Mouse (Mus musculus) hindbrain, embryonic 16.5 days (tissue): Measurements from ENCODE around the gene Gtf2e1. TPM values are rescaled to one million over a fixed set of nuclear protein-coding genes. Genes with fewer than 3 reads are reported as not detected.

Source experiments
- ATAC-seq: fragments of 200-750 bp; cut with Nextera tagmentation; 2 replicates; pipeline ENCODE4 v1.8.0; 2017; ENCODE audit warnings: moderate TSS enrichment, moderate library complexity
- H3K27ac ChIP-seq: fragments of 300-500 bp; sonication (generic); 2 replicates; pipeline ENCODE4 v1.5.1; 2014; ENCODE audit warnings: low read depth, mild to moderate bottlenecking, control low read depth, low read length, moderate library complexity
- H3K27me3 ChIP-seq: fragments of 300-500 bp; sonication (generic); replicated peaks from 2 replicates; pipeline ENCODE4 v1.6.1; 2014; ENCODE audit warnings: low read length; ENCODE audit not compliant: control insufficient read depth, insufficient read depth
- H3K36me3 ChIP-seq: fragments of 300-500 bp; sonication (generic); 2 replicates; pipeline ENCODE4 v1.6.1; 2014; ENCODE audit warnings: mild to moderate bottlenecking, low read length, moderate library complexity, mixed read lengths; ENCODE audit not compliant: control insufficient read depth, insufficient read depth
- H3K4me1 ChIP-seq: fragments of 300-500 bp; sonication (generic); 2 replicates; pipeline ENCODE4 v1.6.1; 2014; ENCODE audit warnings: low read depth, low read length; ENCODE audit not compliant: control insufficient read depth, insufficient read depth
- H3K4me2 ChIP-seq: fragments of 300-500 bp; sonication (generic); 2 replicates; pipeline ENCODE4 v1.6.1; 2014; ENCODE audit warnings: mild to moderate bottlenecking, low read length, control low read depth, moderate library complexity
- H3K4me3 ChIP-seq: fragments of 300-500 bp; sonication (generic); 2 replicates; pipeline ENCODE4 v1.5.1; 2014; ENCODE audit warnings: mild to moderate bottlenecking, low read length, control low read depth, moderate library complexity
- H3K9ac ChIP-seq: fragments of 300-500 bp; sonication (generic); 2 replicates; pipeline ENCODE4 v1.6.1; 2014; ENCODE audit warnings: low read depth, mild to moderate bottlenecking, control low read depth, low read length, moderate library complexity
- H3K9me3 ChIP-seq: fragments of 300-500 bp; sonication (generic); 2 replicates; pipeline ENCODE4 v1.6.1; 2014; ENCODE audit warnings: mild to moderate bottlenecking, low read length, moderate library complexity; ENCODE audit not compliant: control insufficient read depth
- WGBS: fragments of 180-500 bp; shearing (Covaris S2); extraction: QIAGEN DNeasy Blood & Tissue Kit; methylation state at CpG from one replicate; pipeline ENCODE4 v1.1.7; 2014; 5-methylcytosine and 5-hydroxymethylcytosine counted together
- polyA plus RNA-seq: library from polyadenylated mRNA; unstranded; fragments of >200 nt; fragmentation: Nextera tagmentation; extraction: Ambion mirVana; gene quantifications from 2 replicates; pipeline ENCODE4 v1.2.1, GENCODE M21; 2015

The Gtf2e1 gene
- polyA plus RNA-seq, 1 experiment from 2014 or later: 28.4 TPM

- no peak overlapping the region for H3K4me3 ChIP-seq
- no peak for ATAC-seq
- H3K9ac ChIP-seq: no peak overlapping the region
- WGBS: 81% methylated on average over 1 of the region's 1 CpGs
- H3K4me2 ChIP-seq: no peak overlapping the region
- no peaks in the 10 kb centered on the region for H3K9me3 ChIP-seq
- no peaks in the 10 kb centered on the region for H3K27me3 ChIP-seq
- peaks cover 9% of the 10 kb centered on the region for H3K4me1 ChIP-seq
- H3K27ac ChIP-seq: no peak overlapping the region
- H3K36me3 ChIP-seq: no peaks in the 10 kb centered on the region
Measured at GRCm38 (mm10) chr16:37579591-37579990, 40.0 kb upstream of the Gtf2e1 start.

GRCm38 (mm10) chr16:37575325-37575724 is 35.7 kb upstream of the Gtf2e1 start:
- Histone ChIP-seq H3K27me3 (no peaks in the 10 kb centered on the region), H3K9me3 (no peaks in the 10 kb centered on the region), H3K9ac (no peak overlapping the region), H3K4me1 (no peaks in the 10 kb centered on the region), H3K4me3 (no peak overlapping the region), H3K4me2 (no peak overlapping the region), H3K27ac (no peak overlapping the region), H3K36me3 (no peaks in the 10 kb centered on the region; the same call in 1 of the 2 replicates)
- WGBS: 77% methylated on average over 3 of the region's 3 CpGs
- ATAC-seq: no peak

- Histone ChIP-seq H3K27ac (no peak overlapping the region), H3K27me3 (no peaks in the 10 kb centered on the region), H3K4me2 (no peak overlapping the region), H3K9ac (no peak overlapping the region), H3K36me3 (no peaks in the 10 kb centered on the region; the same call in 1 of the 2 replicates), H3K4me1 (no peaks in the 10 kb centered on the region), H3K9me3 (no peaks in the 10 kb centered on the region), H3K4me3 (no peak overlapping the region)
- no peak for ATAC-seq
- 95% methylated on average over 5 of the region's 5 CpGs for WGBS
Measured at GRCm38 (mm10) chr16:37573061-37573460, 33.5 kb upstream of the Gtf2e1 start.

- Histone ChIP-seq H3K27ac (0 out of 2 replicates have a peak overlapping the region, but pooled peaks have one; percentile 12), H3K4me1 (no peaks in the 10 kb centered on the region), H3K36me3 (no peaks in the 10 kb centered on the region; the same call in 1 of the 2 replicates), H3K4me3 (no peak overlapping the region), H3K9me3 (no peaks in the 10 kb centered on the region), H3K4me2 (no peak overlapping the region), H3K9ac (no peak overlapping the region), H3K27me3 (no peaks in the 10 kb centered on the region)
- no peak for ATAC-seq
- 84% methylated on average over 12 of the region's 12 CpGs for WGBS
Measured at GRCm38 (mm10) chr16:37572117-37572754, 32.6 kb upstream of the Gtf2e1 start.

GRCm38 (mm10) chr16:37571554-37571953 is 32.0 kb upstream of the Gtf2e1 start:
- Histone ChIP-seq H3K27ac (no peak overlapping the region), H3K4me3 (no peak overlapping the region), H3K4me2 (no peak overlapping the region), H3K9ac (no peak overlapping the region), H3K36me3 (no peaks in the 10 kb centered on the region; the same call in 1 of the 2 replicates), H3K27me3 (no peaks in the 10 kb centered on the region), H3K9me3 (no peaks in the 10 kb centered on the region), H3K4me1 (no peaks in the 10 kb centered on the region)
- 76% methylated on average over 3 of the region's 3 CpGs for WGBS
- no peak for ATAC-seq

GRCm38 (mm10) chr16:37567113-37568050 is 27.8 kb upstream of the Gtf2e1 start:
- Histone ChIP-seq H3K9me3 (no peaks in the 10 kb centered on the region), H3K36me3 (no peaks in the 10 kb centered on the region), H3K9ac (no peak overlapping the region), H3K4me3 (no peak overlapping the region), H3K4me1 (no peaks in the 10 kb centered on the region), H3K27ac (no peak overlapping the region), H3K4me2 (no peak overlapping the region), H3K27me3 (no peaks in the 10 kb centered on the region)
- WGBS: 82% methylated on average over 12 of the region's 12 CpGs
- ATAC-seq: no peak

GRCm38 (mm10) chr16:37566107-37566506 is 26.5 kb upstream of the Gtf2e1 start:
- no peaks in the 10 kb centered on the region for H3K9me3 ChIP-seq
- no peak overlapping the region for H3K9ac ChIP-seq
- no peaks in the 10 kb centered on the region for H3K4me1 ChIP-seq
- WGBS: 57% methylated on average over 6 of the region's 6 CpGs
- no peak overlapping the region for H3K4me3 ChIP-seq
- no peak overlapping the region for H3K4me2 ChIP-seq
- no peaks in the 10 kb centered on the region for H3K36me3 ChIP-seq
- H3K27ac ChIP-seq: no peak overlapping the region
- no peaks in the 10 kb centered on the region for H3K27me3 ChIP-seq
- ATAC-seq: no peak

- Histone ChIP-seq H3K9me3 (no peaks in the 10 kb centered on the region), H3K27ac (no peak overlapping the region), H3K36me3 (0 out of 2 replicates have a peak, but pooled peaks cover 2% of the 10 kb centered on the region), H3K4me3 (no peak overlapping the region), H3K9ac (no peak overlapping the region), H3K4me1 (no peaks in the 10 kb centered on the region), H3K27me3 (no peaks in the 10 kb centered on the region), H3K4me2 (no peak overlapping the region)
- no peak for ATAC-seq
- 90% methylated on average over 1 of the region's 1 CpGs for whole genome bisulfite sequencing
Measured at GRCm38 (mm10) chr16:37565117-37565516, 25.5 kb upstream of the Gtf2e1 start.

GRCm38 (mm10) chr16:37562961-37563360 is 23.4 kb upstream of the Gtf2e1 start:
- Histone ChIP-seq H3K27ac (no peak overlapping the region), H3K4me3 (no peak overlapping the region), H3K27me3 (no peaks in the 10 kb centered on the region), H3K9ac (no peak overlapping the region), H3K36me3 (peaks cover 7% of the 10 kb centered on the region), H3K4me1 (no peaks in the 10 kb centered on the region), H3K9me3 (0 out of 2 replicates have a peak, but pooled peaks cover 2% of the 10 kb centered on the region), H3K4me2 (no peak overlapping the region)
- 81% methylated on average over 5 of the region's 5 CpGs for WGBS
- ATAC-seq: no peak
